Mouse (Mus musculus): ENCODE results near the gene Frmd5. TPM values are rescaled to one million over a fixed set of nuclear protein-coding genes. Genes with fewer than 3 reads are reported as not detected.

Gene Frmd5
- polyA plus RNA-seq, 1 experiment from 2014 or later: 3.8 TPM

DNA sequence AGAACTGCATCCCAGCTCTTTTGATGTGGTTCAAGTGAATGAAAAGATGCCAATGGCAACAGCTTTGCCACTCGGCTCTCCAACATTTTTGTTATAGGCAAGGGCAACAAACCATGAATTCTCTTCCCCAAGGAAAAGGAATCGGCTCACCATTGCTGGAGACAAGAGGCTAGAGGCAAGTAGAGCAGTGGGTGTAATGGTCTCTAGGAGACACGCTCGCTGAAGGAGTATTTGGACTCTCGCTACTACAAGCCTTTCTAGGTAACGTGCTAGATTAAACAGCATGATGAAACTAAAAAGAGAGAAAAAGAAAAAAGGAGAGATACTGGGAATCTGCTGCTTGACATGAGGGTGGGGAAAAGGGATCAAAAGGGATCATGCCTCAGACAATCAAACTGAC is 87.9 kb downstream of the Frmd5 start:
- ATAC-seq (ENCODE audit: insufficient read depth, low FRiP score): no peak
- WGBS: 88% methylated on average over 6 of the region's 6 CpGs
- no peaks in the 10 kb centered on the region for H3K36me3 ChIP-seq (ENCODE audit: control insufficient read depth, insufficient read depth, low read length)

GRCm38 (mm10) chr2:121717133-121717532 is 89.8 kb downstream of the Frmd5 start:
- Histone ChIP-seq H3K4me1 (ENCODE audit: control insufficient read depth, insufficient read depth, low read length) (no peaks in the 10 kb centered on the region), H3K9ac (ENCODE audit: low read length) (no peak overlapping the region), H3K4me3 (replicated peaks; ENCODE audit: low read length) (no peak overlapping the region), H3K4me2 (ENCODE audit: low read depth, low read length) (no peak overlapping the region), H3K27ac (ENCODE audit: low read length) (no peak overlapping the region), H3K36me3 (ENCODE audit: control insufficient read depth, insufficient read depth, low read length) (no peaks in the 10 kb centered on the region), H3K27me3 (ENCODE audit: control insufficient read depth, insufficient read depth, low read length) (no peaks in the 10 kb centered on the region), H3K9me3 (replicated peaks; ENCODE audit: control insufficient read depth, low read length) (no peaks in the 10 kb centered on the region; the same call in 1 of the 2 replicates)
- 63% methylated on average over 3 of the region's 3 CpGs for WGBS
- ATAC-seq (ENCODE audit: insufficient read depth, low FRiP score): no peak

More for the DNA sequence above, 87.9 kb downstream of the Frmd5 start:
- Histone ChIP-seq H3K27me3 (ENCODE audit: control insufficient read depth, insufficient read depth, low read length) (no peaks in the 10 kb centered on the region), H3K4me1 (ENCODE audit: control insufficient read depth, insufficient read depth, low read length) (no peaks in the 10 kb centered on the region), H3K27ac (ENCODE audit: low read length) (no peak overlapping the region), H3K9me3 (replicated peaks; ENCODE audit: control insufficient read depth, low read length) (no peaks in the 10 kb centered on the region; the same call in 1 of the 2 replicates), H3K4me2 (ENCODE audit: low read depth, low read length) (no peak overlapping the region), H3K4me3 (replicated peaks; ENCODE audit: low read length) (no peak overlapping the region), H3K9ac (ENCODE audit: low read length) (no peak overlapping the region)

GRCm38 (mm10) chr2:121713567-121713966 is 93.3 kb downstream of the Frmd5 start:
- H3K9me3 ChIP-seq (replicated peaks; ENCODE audit: control insufficient read depth, low read length): no peaks in the 10 kb centered on the region; the same call in 1 of the 2 replicates
- H3K27ac ChIP-seq (ENCODE audit: low read length): no peak overlapping the region
- no peaks in the 10 kb centered on the region for H3K36me3 ChIP-seq (ENCODE audit: control insufficient read depth, insufficient read depth, low read length)
- no peak overlapping the region for H3K4me2 ChIP-seq (ENCODE audit: low read depth, low read length)
- no peak overlapping the region for H3K9ac ChIP-seq (ENCODE audit: low read length)
- no peak for ATAC-seq (ENCODE audit: insufficient read depth, low FRiP score)
- H3K27me3 ChIP-seq (ENCODE audit: control insufficient read depth, insufficient read depth, low read length): no peaks in the 10 kb centered on the region
- no peak overlapping the region for H3K4me3 ChIP-seq (replicated peaks; ENCODE audit: low read length)
- H3K4me1 ChIP-seq (ENCODE audit: control insufficient read depth, insufficient read depth, low read length): no peaks in the 10 kb centered on the region
- WGBS: 70% methylated on average over 4 of the region's 4 CpGs

DNA sequence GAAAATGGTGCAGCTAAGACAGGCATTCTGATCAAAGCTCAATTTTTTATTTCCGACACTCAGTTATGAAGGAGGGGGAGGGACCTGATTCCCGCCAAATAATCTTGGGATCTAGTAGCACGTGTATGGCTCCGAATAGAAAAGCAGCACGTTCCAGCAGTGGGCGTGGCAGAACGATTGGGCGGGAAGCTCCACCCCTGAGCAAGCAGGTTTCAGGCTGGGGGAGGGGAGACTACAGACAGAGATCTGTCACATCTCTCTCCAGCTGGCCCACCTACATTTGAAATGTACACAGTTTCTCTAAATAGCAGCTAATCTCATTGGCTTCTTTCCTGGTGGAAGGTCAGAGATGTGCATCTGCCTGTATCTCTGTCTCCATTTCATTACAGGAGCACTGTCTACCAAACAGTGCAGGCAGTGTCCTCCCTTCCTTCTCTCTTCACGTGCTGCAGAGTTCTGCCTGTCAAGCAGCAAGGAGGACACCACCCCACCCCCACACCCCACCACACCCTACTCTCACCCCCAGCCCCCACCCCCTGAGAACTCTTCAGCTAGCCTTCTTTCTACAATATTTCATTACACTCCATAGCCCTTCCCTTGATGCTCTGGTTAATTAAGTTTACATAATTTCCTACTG is 95.0 kb downstream of the Frmd5 start:
- WGBS: 17% methylated on average over 9 of the region's 9 CpGs
- 0 out of 2 replicates have a peak, but pooled peaks have one; percentile 37 for ATAC-seq (ENCODE audit: insufficient read depth, low FRiP score)
- Histone ChIP-seq H3K27ac (ENCODE audit: low read length) (no peak overlapping the region), H3K9ac (ENCODE audit: low read length) (no peak overlapping the region), H3K9me3 (replicated peaks; ENCODE audit: control insufficient read depth, low read length) (no peaks in the 10 kb centered on the region; the same call in 1 of the 2 replicates), H3K4me1 (ENCODE audit: control insufficient read depth, insufficient read depth, low read length) (no peaks in the 10 kb centered on the region), H3K36me3 (ENCODE audit: control insufficient read depth, insufficient read depth, low read length) (no peaks in the 10 kb centered on the region), H3K4me3 (replicated peaks; ENCODE audit: low read length) (no peak overlapping the region), H3K4me2 (ENCODE audit: low read depth, low read length) (no peak overlapping the region), H3K27me3 (ENCODE audit: control insufficient read depth, insufficient read depth, low read length) (no peaks in the 10 kb centered on the region)

GRCm38 (mm10) chr2:121709096-121709495 is 97.8 kb downstream of the Frmd5 start:
- H3K4me2 ChIP-seq (ENCODE audit: low read depth, low read length): no peak overlapping the region
- H3K36me3 ChIP-seq (ENCODE audit: control insufficient read depth, insufficient read depth, low read length): no peaks in the 10 kb centered on the region
- no peaks in the 10 kb centered on the region for H3K27me3 ChIP-seq (ENCODE audit: control insufficient read depth, insufficient read depth, low read length)
- no peak for ATAC-seq (ENCODE audit: insufficient read depth, low FRiP score)
- no peaks in the 10 kb centered on the region for H3K4me1 ChIP-seq (ENCODE audit: control insufficient read depth, insufficient read depth, low read length)
- H3K9me3 ChIP-seq (replicated peaks; ENCODE audit: control insufficient read depth, low read length): no peaks in the 10 kb centered on the region
- H3K9ac ChIP-seq (ENCODE audit: low read length): no peak overlapping the region
- WGBS: 85% methylated on average over 4 of the region's 4 CpGs
- no peak overlapping the region for H3K27ac ChIP-seq (ENCODE audit: low read length)
- H3K4me3 ChIP-seq (replicated peaks; ENCODE audit: low read length): no peak overlapping the region

GRCm38 (mm10) chr2:121707461-121707860 is 99.4 kb downstream of the Frmd5 start:
- Histone ChIP-seq H3K27ac (ENCODE audit: low read length) (no peak overlapping the region), H3K27me3 (ENCODE audit: control insufficient read depth, insufficient read depth, low read length) (no peaks in the 10 kb centered on the region), H3K4me3 (replicated peaks; ENCODE audit: low read length) (no peak overlapping the region), H3K9ac (ENCODE audit: low read length) (no peak overlapping the region), H3K4me1 (ENCODE audit: control insufficient read depth, insufficient read depth, low read length) (no peaks in the 10 kb centered on the region), H3K9me3 (replicated peaks; ENCODE audit: control insufficient read depth, low read length) (no peaks in the 10 kb centered on the region), H3K36me3 (ENCODE audit: control insufficient read depth, insufficient read depth, low read length) (no peaks in the 10 kb centered on the region), H3K4me2 (ENCODE audit: low read depth, low read length) (no peak overlapping the region)
- 85% methylated on average over 5 of the region's 5 CpGs for WGBS
- no peak for ATAC-seq (ENCODE audit: insufficient read depth, low FRiP score)

DNA sequence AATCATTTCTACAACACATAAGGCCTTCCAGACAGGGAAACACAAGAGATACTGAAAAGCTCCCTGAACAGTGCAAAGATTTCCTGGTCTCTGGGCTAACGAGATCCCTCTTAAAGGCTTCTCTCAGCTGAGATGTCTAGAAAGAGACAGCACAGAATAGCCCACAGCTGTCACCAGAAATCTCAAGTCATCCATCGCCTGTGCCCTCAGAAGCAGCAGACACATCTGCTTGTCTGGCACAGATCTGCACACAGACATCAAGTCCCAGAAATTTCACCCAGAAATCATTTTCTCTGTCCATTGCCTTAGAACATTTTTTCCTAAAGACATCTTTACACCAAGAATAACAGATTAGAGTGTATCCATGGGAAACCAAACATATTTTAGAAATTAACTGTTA is 101.1 kb downstream of the Frmd5 start:
- H3K4me1 ChIP-seq (ENCODE audit: control insufficient read depth, insufficient read depth, low read length): no peaks in the 10 kb centered on the region

DNA sequence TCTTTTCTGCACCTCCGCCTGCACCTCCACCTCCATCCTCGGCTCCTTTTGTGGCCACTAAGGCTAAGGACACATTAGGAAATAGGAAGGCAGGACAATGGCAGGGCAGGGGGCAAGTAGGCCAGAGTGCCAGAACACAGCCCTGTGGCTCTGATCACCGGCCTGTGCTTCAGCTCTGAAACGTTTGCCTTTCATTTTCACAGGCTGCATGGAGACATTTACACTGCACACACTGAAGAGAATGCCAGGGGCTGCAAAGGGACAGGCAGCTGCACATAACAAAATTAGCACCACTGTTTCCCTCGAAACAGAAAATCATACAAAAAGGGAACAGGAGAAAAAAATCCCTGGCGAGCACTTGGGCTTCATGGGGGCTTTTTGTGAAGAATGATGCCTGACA is 107.6 kb downstream of the Frmd5 start:
- Histone ChIP-seq H3K27ac (ENCODE audit: low read length) (no peak overlapping the region), H3K4me1 (ENCODE audit: control insufficient read depth, insufficient read depth, low read length) (no peaks in the 10 kb centered on the region), H3K27me3 (ENCODE audit: control insufficient read depth, insufficient read depth, low read length) (no peaks in the 10 kb centered on the region), H3K4me3 (replicated peaks; ENCODE audit: low read length) (no peak overlapping the region), H3K9ac (ENCODE audit: low read length) (no peak overlapping the region), H3K9me3 (replicated peaks; ENCODE audit: control insufficient read depth, low read length) (no peaks in the 10 kb centered on the region), H3K4me2 (ENCODE audit: low read depth, low read length) (no peak overlapping the region), H3K36me3 (ENCODE audit: control insufficient read depth, insufficient read depth, low read length) (no peaks in the 10 kb centered on the region)
- 55% methylated on average over 6 of the region's 6 CpGs for WGBS
- no peak for ATAC-seq (ENCODE audit: insufficient read depth, low FRiP score)

More for the DNA sequence above, 101.1 kb downstream of the Frmd5 start:
- WGBS: 68% methylated on average over 2 of the region's 2 CpGs
- ATAC-seq (ENCODE audit: insufficient read depth, low FRiP score): no peak
- Histone ChIP-seq H3K27ac (ENCODE audit: low read length) (no peak overlapping the region), H3K9me3 (replicated peaks; ENCODE audit: control insufficient read depth, low read length) (no peaks in the 10 kb centered on the region), H3K36me3 (ENCODE audit: control insufficient read depth, insufficient read depth, low read length) (no peaks in the 10 kb centered on the region), H3K9ac (ENCODE audit: low read length) (no peak overlapping the region), H3K4me2 (ENCODE audit: low read depth, low read length) (no peak overlapping the region), H3K27me3 (ENCODE audit: control insufficient read depth, insufficient read depth, low read length) (no peaks in the 10 kb centered on the region), H3K4me3 (replicated peaks; ENCODE audit: low read length) (no peak overlapping the region)

- no peak overlapping the region for H3K27ac ChIP-seq (ENCODE audit: low read length)
- H3K9me3 ChIP-seq (replicated peaks; ENCODE audit: control insufficient read depth, low read length): no peaks in the 10 kb centered on the region
- no peaks in the 10 kb centered on the region for H3K4me1 ChIP-seq (ENCODE audit: control insufficient read depth, insufficient read depth, low read length)
- ATAC-seq (ENCODE audit: insufficient read depth, low FRiP score): no peak
- H3K27me3 ChIP-seq (ENCODE audit: control insufficient read depth, insufficient read depth, low read length): no peaks in the 10 kb centered on the region
- H3K4me3 ChIP-seq (replicated peaks; ENCODE audit: low read length): no peak overlapping the region
- no peaks in the 10 kb centered on the region for H3K36me3 ChIP-seq (ENCODE audit: control insufficient read depth, insufficient read depth, low read length)
- no peak overlapping the region for H3K4me2 ChIP-seq (ENCODE audit: low read depth, low read length)
- 75% methylated on average over 10 of the region's 10 CpGs for WGBS
- H3K9ac ChIP-seq (ENCODE audit: low read length): no peak overlapping the region
Measured at GRCm38 (mm10) chr2:121695436-121695835, 111.5 kb downstream of the Frmd5 start.

Data from stomach, embryonic 16.5 days (tissue).